Mouse (Mus musculus): Measurements from ENCODE around the gene Zfp488. TPM values are rescaled to one million over a fixed set of nuclear protein-coding genes. Genes with fewer than 3 reads are reported as not detected.

Zfp488 gene
- total RNA-seq, 2 experiments from 2014 or later: 2.9 to 3.8 TPM

GRCm38 (mm10) chr14:33989201-33989600, 10.6 kb upstream of the Zfp488 start:
- intact Hi-C loops (cut with DNase I): no loop called here
- H3K4me3 ChIP-seq: no peak overlapping the region
- no peak overlapping the region for H3K27ac ChIP-seq
- no peak for DNase-seq (ENCODE audit: extremely low spot score in 1 of 2, low spot score in 2 of 2)
- TF ChIP-seq CTCF (IDR thresholded peaks at IDR 0.05): no peak

GRCm38 (mm10) chr14:33977748-33978147, 816 bp downstream of the Zfp488 start:
- intact Hi-C loops (cut with DNase I): no loop called here
- TF ChIP-seq CTCF (IDR thresholded peaks at IDR 0.05): no peak
- H3K27ac ChIP-seq: no peak overlapping the region; the same call in 1 of the 2 replicates
- no peak for DNase-seq (ENCODE audit: extremely low spot score in 1 of 2, low spot score in 2 of 2)
- peak overlapping the region; percentile 7 for H3K4me3 ChIP-seq

- no peak for DNase-seq (ENCODE audit: extremely low spot score in 1 of 2, low spot score in 2 of 2)
- Histone ChIP-seq H3K4me3 (no peak overlapping the region), H3K27ac (no peak overlapping the region)
- no peak for TF ChIP-seq CTCF (IDR thresholded peaks at IDR 0.05)
- intact Hi-C loops (cut with DNase I): no loop called here
Measured at GRCm38 (mm10) chr14:33974752-33975151, 3.8 kb downstream of the Zfp488 start.

GRCm38 (mm10) chr14:33972679-33973078, 5.9 kb downstream of the Zfp488 start:
- Histone ChIP-seq H3K4me3 (no peak overlapping the region), H3K27ac (no peak overlapping the region)
- no peak for DNase-seq (ENCODE audit: extremely low spot score in 1 of 2, low spot score in 2 of 2)
- intact Hi-C loops (cut with DNase I): no loop called here
- TF ChIP-seq CTCF (IDR thresholded peaks at IDR 0.05): no peak; the same call in 1 of the 2 replicates

GRCm38 (mm10) chr14:33965675-33966074, 12.9 kb downstream of the Zfp488 start:
- intact Hi-C loops (cut with DNase I): no loop called here
- DNase-seq (ENCODE audit: extremely low spot score in 1 of 2, low spot score in 2 of 2): no peak
- Histone ChIP-seq H3K4me3 (no peak overlapping the region), H3K27ac (no peak overlapping the region)
- TF ChIP-seq CTCF (IDR thresholded peaks at IDR 0.05): peak; percentile 20; the same call in 1 of the 2 replicates

GRCm38 (mm10) chr14:33959341-33959740, 19.2 kb downstream of the Zfp488 start:
- peak; percentile 30 to 58 for DNase-seq (ENCODE audit: extremely low spot score in 1 of 2, low spot score in 2 of 2)
- TF ChIP-seq CTCF (IDR thresholded peaks at IDR 0.05): peak; percentile 87
- Histone ChIP-seq H3K27ac (no peak overlapping the region), H3K4me3 (no peak overlapping the region)
- intact Hi-C loops (cut with DNase I): no loop called here

GRCm38 (mm10) chr14:33958841-33959240, 19.7 kb downstream of the Zfp488 start:
- no peak for DNase-seq (ENCODE audit: extremely low spot score in 1 of 2, low spot score in 2 of 2)
- TF ChIP-seq CTCF (IDR thresholded peaks at IDR 0.05): no peak
- Histone ChIP-seq H3K4me3 (no peak overlapping the region), H3K27ac (no peak overlapping the region)
- intact Hi-C loops (cut with DNase I): no loop called here

GRCm38 (mm10) chr14:33958186-33958585, 20.4 kb downstream of the Zfp488 start:
- no peak for DNase-seq (ENCODE audit: extremely low spot score in 1 of 2, low spot score in 2 of 2)
- intact Hi-C loops (cut with DNase I): no loop called here
- no peak overlapping the region for H3K4me3 ChIP-seq
- no peak for TF ChIP-seq CTCF (IDR thresholded peaks at IDR 0.05)
- H3K27ac ChIP-seq: no peak overlapping the region

- H3K27ac ChIP-seq: no peak overlapping the region
- H3K4me3 ChIP-seq: no peak overlapping the region
- peak; percentile 1 for TF ChIP-seq CTCF (IDR thresholded peaks at IDR 0.05)
- DNase-seq (ENCODE audit: extremely low spot score in 1 of 2, low spot score in 2 of 2): no peak
- intact Hi-C loops (cut with DNase I): no loop called here
Measured at GRCm38 (mm10) chr14:33956055-33956454, 22.5 kb downstream of the Zfp488 start.

GRCm38 (mm10) chr14:33953761-33954160, 24.8 kb downstream of the Zfp488 start, which contains the start of gene Rbp3:
Rbp3 (plus strand) TSS chr14:33954003.
- intact Hi-C loops (cut with DNase I): no loop called here
- H3K4me3 ChIP-seq: no peak within 1 kb of the TSS
- DNase-seq (ENCODE audit: extremely low spot score in 1 of 2, low spot score in 2 of 2): no peak
- no peak within 1 kb of the TSS for H3K27ac ChIP-seq
- no peak for TF ChIP-seq CTCF (IDR thresholded peaks at IDR 0.05)

GRCm38 (mm10) chr14:33952233-33952981, 26.2 kb downstream of the Zfp488 start:
- Histone ChIP-seq H3K27ac (no peak overlapping the region), H3K4me3 (no peak overlapping the region)
- peak; percentile 17 for TF ChIP-seq CTCF (IDR thresholded peaks at IDR 0.05)
- intact Hi-C loops (cut with DNase I): no loop called here
- DNase-seq (ENCODE audit: extremely low spot score in 1 of 2, low spot score in 2 of 2): no peak

- TF ChIP-seq CTCF (IDR thresholded peaks at IDR 0.05): no peak
- intact Hi-C loops (cut with DNase I): no loop called here
- no peak overlapping the region for H3K4me3 ChIP-seq
- H3K27ac ChIP-seq: no peak overlapping the region
- no peak for DNase-seq (ENCODE audit: extremely low spot score in 1 of 2, low spot score in 2 of 2)
Measured at GRCm38 (mm10) chr14:33946125-33946524, 32.4 kb downstream of the Zfp488 start.

GRCm38 (mm10) chr14:33942222-33942621, 36.3 kb downstream of the Zfp488 start:
- Histone ChIP-seq H3K4me3 (no peak overlapping the region), H3K27ac (no peak overlapping the region)
- no peak for DNase-seq (ENCODE audit: extremely low spot score in 1 of 2, low spot score in 2 of 2)
- TF ChIP-seq CTCF (IDR thresholded peaks at IDR 0.05): no peak
- intact Hi-C loops (cut with DNase I): no loop called here

Measured in left cerebral cortex, adult 2 months (tissue).